Mouse (Mus musculus): ENCODE data around the gene Kank3.
"Not testable (repeated sequence)": the region's sequence is repeated elsewhere in the genome, so short reads cannot be mapped to it uniquely, and the experiment has no call there.

The Kank3 gene

GRCm38 (mm10) chr17:33808192-33808591 lies 2.1 kb upstream of the Kank3 start:
- DNase-seq = no peak

DNA sequence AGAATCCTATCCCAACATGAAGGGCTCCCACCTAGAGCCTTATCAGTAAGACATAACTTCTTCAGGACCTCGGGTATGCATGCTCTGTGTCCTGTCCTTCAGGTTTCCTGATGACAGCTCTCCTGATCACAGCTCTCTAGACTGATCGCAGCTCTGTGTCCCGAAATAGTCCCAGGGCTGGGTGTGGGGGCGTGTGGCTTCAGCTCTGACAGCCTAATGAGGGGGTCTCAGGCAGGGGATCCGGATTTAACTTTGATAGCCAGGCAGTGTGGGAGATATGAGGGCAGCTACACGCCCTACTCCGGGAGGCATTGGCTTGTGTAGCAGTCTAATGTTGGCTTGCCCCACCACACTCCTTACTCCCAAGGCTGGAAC lies 810 bp downstream of the Kank3 start:
- no peak for DNase-seq

- no peak for DNase-seq
Measured at GRCm38 (mm10) chr17:33812475-33812874, 2.2 kb downstream of the Kank3 start.

DNA sequence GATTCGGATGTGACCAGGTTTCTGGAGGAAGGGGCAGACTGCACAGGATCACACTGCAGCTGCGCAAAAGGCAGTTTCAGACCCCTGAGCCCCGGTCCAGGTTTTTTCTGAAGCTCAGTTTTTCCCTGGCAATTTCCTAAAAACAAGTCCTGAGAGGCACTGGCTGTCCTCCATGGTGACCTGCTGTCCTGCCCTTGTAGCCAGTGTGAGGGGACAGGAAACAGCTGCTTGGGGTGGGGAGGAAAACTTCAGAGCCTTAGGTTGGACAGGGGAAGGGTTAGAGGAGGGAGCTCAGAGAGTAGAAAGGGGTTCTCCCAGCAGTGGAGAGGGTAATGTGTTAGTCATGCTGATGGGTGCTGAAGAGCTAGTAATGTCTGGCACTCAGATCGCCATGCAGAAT lies 2.7 kb downstream of the Kank3 start:
- no peak for DNase-seq

DNA sequence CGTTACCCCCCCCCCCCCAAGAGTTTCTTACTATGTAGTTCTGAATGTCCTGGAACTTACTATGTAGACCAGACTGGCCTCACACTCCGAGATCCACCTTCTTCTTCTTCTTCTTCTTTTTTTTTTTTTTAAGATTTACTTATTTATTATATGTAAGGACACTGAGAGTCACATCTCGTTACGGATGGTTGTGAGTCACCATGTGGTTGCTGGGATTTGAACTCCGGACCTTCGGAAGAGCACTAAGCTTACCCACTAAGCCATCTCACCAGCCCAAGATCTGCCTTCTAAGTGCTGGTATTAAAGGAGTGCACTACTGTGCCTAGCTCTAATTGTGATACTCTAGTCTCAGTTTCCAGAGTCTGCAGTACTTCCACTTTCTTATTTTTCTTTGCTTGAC lies 5.1 kb downstream of the Kank3 start:
- no peak for DNase-seq

DNA sequence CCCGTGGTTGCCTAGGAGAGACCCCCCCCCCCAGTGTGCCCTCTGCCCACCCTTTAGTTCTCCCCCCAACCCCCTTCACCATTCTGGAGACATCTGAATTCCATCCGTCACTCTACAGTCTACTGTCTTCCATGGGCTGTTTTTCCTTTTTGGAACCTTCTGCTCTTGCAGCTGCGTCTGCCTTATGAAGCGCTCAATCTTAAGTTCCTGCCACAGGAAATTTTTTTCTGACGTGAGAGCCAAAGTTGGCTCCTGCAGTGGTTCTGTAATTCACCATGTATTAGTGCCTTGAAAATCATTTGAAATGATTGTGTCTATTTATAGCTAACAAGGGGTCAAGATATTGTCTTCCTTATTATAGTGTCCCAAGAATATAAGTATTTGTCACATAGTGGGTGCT lies 6.3 kb downstream of the Kank3 start:
- no peak for DNase-seq

DNA sequence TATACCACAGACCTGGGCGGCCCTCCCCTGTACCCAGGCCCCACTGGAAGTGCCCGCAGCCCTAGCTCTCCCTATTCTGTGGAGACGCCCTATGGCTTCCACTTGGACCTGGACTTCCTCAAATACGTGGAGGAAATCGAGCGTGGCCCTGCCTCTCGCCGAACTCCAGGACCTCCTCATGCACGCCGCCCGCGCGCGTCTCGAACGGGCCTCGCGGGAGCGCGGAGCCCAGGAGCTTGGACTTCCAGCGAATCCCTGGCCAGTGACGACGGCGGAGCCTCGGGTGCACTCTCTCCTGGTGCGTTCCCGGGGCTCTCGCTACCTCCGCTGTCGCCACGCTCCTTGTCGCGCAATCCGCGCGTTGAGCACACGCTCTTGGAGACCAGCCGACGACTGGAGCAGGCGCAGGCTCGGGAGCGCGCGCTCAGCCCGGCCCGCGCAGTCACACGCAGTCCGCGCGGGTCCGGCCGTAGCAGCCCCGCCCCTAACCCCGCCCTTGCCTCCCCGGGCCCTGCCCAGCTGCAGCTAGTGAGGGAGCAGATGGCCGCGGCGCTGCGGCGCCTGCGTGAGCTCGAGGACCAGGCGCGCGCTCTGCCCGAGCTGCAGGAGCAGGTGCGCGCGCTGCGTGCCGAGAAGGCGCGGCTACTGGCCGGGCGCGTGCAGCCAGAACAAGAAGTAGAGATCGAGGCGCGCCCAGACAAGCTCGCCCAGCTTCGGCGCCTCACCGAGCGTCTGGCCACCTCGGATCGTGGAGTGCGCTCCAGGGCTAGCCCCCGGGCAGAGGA lies 7.1 kb downstream of the Kank3 start:
- DNase-seq = peak; percentile 94

- DNase-seq = no peak
Measured at GRCm38 (mm10) chr17:33817969-33818643, 7.8 kb downstream of the Kank3 start.

- no peak for DNase-seq
Measured at GRCm38 (mm10) chr17:33822436-33822959, 12.2 kb downstream of the Kank3 start.

- DNase-seq = not testable (repeated sequence)
Measured at GRCm38 (mm10) chr17:33823171-33823570, 12.9 kb downstream of the Kank3 start.

- DNase-seq = peak; percentile 98
Measured at GRCm38 (mm10) chr17:33824084-33824996, 14.0 kb downstream of the Kank3 start, which contains the start of the genes Rps28 and Ndufa7. Rps28 (minus strand) TSS chr17:33824562. Ndufa7 (plus strand) TSS chr17:33824572.

- DNase-seq = not testable (repeated sequence)
Measured at GRCm38 (mm10) chr17:33824997-33825330, 14.6 kb downstream of the Kank3 start.

GRCm38 (mm10) chr17:33825462-33825861 lies 15.1 kb downstream of the Kank3 start:
- no peak for DNase-seq

DNA sequence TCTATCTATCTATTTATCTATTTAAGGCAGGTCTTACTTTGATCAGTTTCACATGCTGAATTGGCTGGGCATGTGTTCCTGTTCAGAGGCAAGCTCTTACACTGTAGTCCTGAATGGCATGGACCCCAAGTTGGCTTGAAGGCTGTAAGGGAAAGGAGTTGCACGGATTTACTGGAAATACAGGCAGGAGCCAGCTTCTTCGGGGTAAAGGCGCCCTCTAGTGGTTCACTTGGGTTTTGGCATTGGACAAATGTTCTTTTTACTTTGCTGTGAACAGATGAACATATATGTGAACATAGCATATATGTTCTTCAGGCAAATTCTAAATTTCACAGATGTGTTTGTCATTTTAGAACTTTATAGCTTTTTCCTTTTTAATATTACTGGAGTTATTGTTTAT lies 16.5 kb downstream of the Kank3 start:
- peak; percentile 51 for DNase-seq

GRCm38 (mm10) chr17:33828892-33829291 lies 18.6 kb downstream of the Kank3 start:
- no peak for DNase-seq

DNA sequence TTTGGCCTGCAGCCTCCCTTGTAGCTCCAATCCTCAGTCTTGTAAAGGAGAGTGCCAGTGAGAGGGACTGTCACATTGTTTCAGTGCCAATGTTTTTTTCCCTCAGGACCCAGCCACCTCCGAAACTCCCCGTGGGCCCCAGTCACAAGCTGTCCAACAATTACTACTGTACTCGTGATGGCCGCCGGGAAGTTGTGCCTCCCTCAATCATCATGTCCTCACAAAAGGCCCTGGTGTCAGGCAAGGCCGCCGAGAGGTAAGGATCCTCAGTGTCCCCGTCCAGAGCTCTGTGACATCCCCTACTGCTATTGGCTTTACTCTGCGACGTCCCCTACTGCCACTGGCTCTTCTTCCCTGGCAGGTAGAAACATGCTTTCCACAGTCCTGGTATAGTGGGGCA lies 19.2 kb downstream of the Kank3 start:
- no peak for DNase-seq

GRCm38 (mm10) chr17:33842966-33843795 lies 32.9 kb downstream of the Kank3 start, which contains the start of gene Cd320:
Cd320 (plus strand) TSS chr17:33843091.
- DNase-seq = peak; percentile 93

DNA sequence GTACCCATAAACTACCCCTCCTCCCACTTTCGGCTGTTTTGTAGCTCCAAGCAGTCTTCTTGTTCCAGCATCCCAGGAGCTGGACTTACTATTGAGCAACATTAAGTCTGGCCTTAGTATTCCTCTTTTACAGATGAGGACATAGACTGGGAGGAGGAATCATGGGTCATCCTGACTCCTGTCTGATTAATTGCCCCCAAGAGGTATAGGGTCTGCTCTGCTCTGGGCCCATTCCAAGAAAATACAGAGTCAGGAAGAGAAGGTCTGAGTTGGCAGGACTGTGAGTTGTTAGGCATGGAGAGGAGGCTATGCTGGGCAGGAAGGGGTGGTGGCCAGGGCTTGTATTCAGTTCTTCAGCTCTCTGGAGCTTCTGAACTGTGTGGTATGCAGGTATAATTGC lies 33.9 kb downstream of the Kank3 start:
- DNase-seq = no peak

DNA sequence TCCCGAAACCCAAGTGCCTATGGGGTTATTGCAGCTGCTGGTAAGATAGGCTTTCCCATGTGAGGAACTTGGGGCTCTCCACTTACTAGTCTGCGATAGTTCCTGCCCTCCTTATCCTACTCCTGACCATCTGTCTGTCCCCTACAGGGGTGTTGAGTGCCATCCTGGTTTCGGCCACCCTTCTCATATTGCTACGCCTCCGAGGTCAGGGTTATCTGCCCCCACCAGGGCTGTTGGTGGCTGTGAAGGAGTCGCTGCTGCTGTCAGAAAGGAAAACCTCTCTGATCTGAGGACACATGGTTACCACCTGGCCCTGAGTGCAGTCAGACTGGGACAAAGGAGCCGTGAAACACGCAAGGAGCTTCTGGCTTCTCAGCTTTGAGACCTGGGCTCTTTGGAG lies 37.8 kb downstream of the Kank3 start:
- no peak for DNase-seq

- DNase-seq = no peak
Measured at GRCm38 (mm10) chr17:33851331-33851730, 41.0 kb downstream of the Kank3 start.

- no peak for DNase-seq
Measured at GRCm38 (mm10) chr17:33857816-33858215, 47.5 kb downstream of the Kank3 start.
